8 mouse cellular contexts compared by ENCODE assay signal in the genomic region with DNA sequence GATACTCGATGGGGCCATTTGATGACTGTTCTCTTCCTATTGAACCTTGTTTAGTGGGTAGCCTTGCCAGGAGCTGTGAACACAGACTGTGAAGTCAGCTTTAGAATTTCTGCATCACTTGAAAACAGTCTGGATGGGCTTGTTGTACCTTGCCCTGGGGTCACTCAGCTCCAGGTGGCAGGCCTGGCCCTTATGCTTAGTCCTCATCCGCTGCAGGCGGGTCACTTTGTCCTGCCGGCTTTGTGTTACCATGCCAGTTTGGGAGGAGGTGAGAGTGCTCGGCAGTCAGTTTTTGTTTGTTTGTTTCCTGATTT. TPM values are rescaled to one million over a fixed set of nuclear protein-coding genes. Genes with fewer than 3 reads are reported as not detected.
DNase-seq lines count a peak whose midpoint lies in the region; ATAC-seq and TF ChIP-seq lines count a peak whose summit lies in the region.

No protein-coding gene starts in this region.

- no peak for DNase-seq in cerebellum, adult 2 months
- DNase-seq in cerebellum, postnatal 25 days: no peak
- DNase-seq in liver, embryonic 13.5 days: no peak
- no peak for DNase-seq in left cerebral cortex, adult 18-20 months (ENCODE audit: low spot score in 2 of 2)
- DNase-seq in thymus, postnatal 25 days: no peak
- DNase-seq in thymus, postnatal 10 days (ENCODE audit: low spot score in 2 of 2): no peak

- ATAC-seq in hindbrain, embryonic 12.5 days (ENCODE audit: low FRiP score): no peak
- no peak for ATAC-seq in liver, embryonic 13.5 days (ENCODE audit: low read depth)

- no peak for TF ChIP-seq CTCF in cerebellum, adult 2 months (IDR thresholded peaks at IDR 0.05; ENCODE audit: borderline replicate concordance, insufficient read depth, low read depth, low read length)
- no peak for TF ChIP-seq CTCF in E14TG2a.4 (conservative IDR thresholded peaks at IDR 0.05; ENCODE audit: low read length)

- H3K27me3 ChIP-seq in cerebellum, adult 2 months (ENCODE audit: control insufficient read depth, insufficient read depth, low read length): no peaks in the 10 kb centered on the region
- no peaks in the 10 kb centered on the region for H3K27me3 ChIP-seq in E14TG2a.4 (ENCODE audit: insufficient read depth, low read length)
- no peaks in the 10 kb centered on the region for H3K27me3 ChIP-seq in hindbrain, embryonic 12.5 days
- H3K27me3 ChIP-seq in liver, embryonic 13.5 days: no peaks in the 10 kb centered on the region

- peak overlapping the region; percentile 95 for H3K4me2 ChIP-seq in hindbrain, embryonic 12.5 days (replicated peaks)
- peak overlapping the region; percentile 96 for H3K4me2 ChIP-seq in liver, embryonic 13.5 days

- H3K9me3 ChIP-seq in E14TG2a.4 (ENCODE audit: low read length): no peaks in the 10 kb centered on the region
- no peaks in the 10 kb centered on the region for H3K9me3 ChIP-seq in hindbrain, embryonic 12.5 days (replicated peaks)
- no peaks in the 10 kb centered on the region for H3K9me3 ChIP-seq in liver, embryonic 13.5 days (replicated peaks)

- H3K9ac ChIP-seq in hindbrain, embryonic 12.5 days: peak overlapping the region; percentile 81
- peak overlapping the region; percentile 92 for H3K9ac ChIP-seq in liver, embryonic 13.5 days

- WGBS in cerebellum, adult 2 months: 19% methylated on average over 5 of the region's 5 CpGs
- 26% methylated on average over 5 of the region's 5 CpGs for WGBS in hindbrain, embryonic 12.5 days
- WGBS in liver, embryonic 13.5 days (ENCODE audit: insufficient replicate concordance): 32% methylated on average over 5 of the region's 5 CpGs

- H3K4me3 ChIP-seq in cerebellum, adult 2 months (replicated peaks; ENCODE audit: insufficient read depth, low read depth, low read length): peak overlapping the region; percentile 78
- peak overlapping the region; percentile 91 for H3K4me3 ChIP-seq in E14TG2a.4 (replicated peaks; ENCODE audit: low read length)
- H3K4me3 ChIP-seq in hindbrain, embryonic 12.5 days: peak overlapping the region; percentile 72
- H3K4me3 ChIP-seq in liver, embryonic 13.5 days (replicated peaks): peak overlapping the region; percentile 84

- peaks cover 14% of the 10 kb centered on the region for H3K4me1 ChIP-seq in cerebellum, adult 2 months (ENCODE audit: control insufficient read depth, insufficient read depth, low read length)
- H3K4me1 ChIP-seq in E14TG2a.4 (replicated peaks; ENCODE audit: low read depth, low read length): peaks cover 59% of the 10 kb centered on the region
- H3K4me1 ChIP-seq in hindbrain, embryonic 12.5 days: peaks cover 22% of the 10 kb centered on the region
- peaks cover 56% of the 10 kb centered on the region for H3K4me1 ChIP-seq in liver, embryonic 13.5 days (replicated peaks)

- no peak for TF ChIP-seq POLR2A in cerebellum, adult 2 months (IDR thresholded peaks at IDR 0.05; ENCODE audit: borderline replicate concordance, insufficient read depth, low read length)

- peaks cover 45% of the 10 kb centered on the region for H3K36me3 ChIP-seq in E14TG2a.4 (ENCODE audit: insufficient read depth, low read length)
- H3K36me3 ChIP-seq in hindbrain, embryonic 12.5 days: no peaks in the 10 kb centered on the region
- peaks cover 32% of the 10 kb centered on the region for H3K36me3 ChIP-seq in liver, embryonic 13.5 days

- 0 out of 2 replicates have a peak overlapping the region, but pooled peaks have one; percentile 89 for H3K27ac ChIP-seq in cerebellum, adult 2 months (ENCODE audit: insufficient read depth, low read length)
- H3K27ac ChIP-seq in hindbrain, embryonic 12.5 days: no peak overlapping the region
- peak overlapping the region; percentile 89 for H3K27ac ChIP-seq in liver, embryonic 13.5 days

RNA-seq across cellular contexts. Expression of a gene that starts 0.7 kb away (rescaled TPM):
- 52.0 and 57.4 TPM in 2 replicates for polyA plus RNA-seq in cerebellum, adult 2 months (2012; rRNA removed)
- polyA plus RNA-seq in hindbrain, embryonic 12.5 days (2016; fragmentation: Nextera tagmentation; extraction: Ambion mirVana): 38.1 and 43.2 TPM in 2 replicates
- polyA plus RNA-seq in liver, embryonic 13.5 days (2015; fragmentation: Nextera tagmentation; extraction: Ambion mirVana): 92.2 and 95.0 TPM in 2 replicates
- total RNA-seq in left cerebral cortex, adult 18-20 months (2021): 10 to 100 TPM; 31.6 to 32.0 TPM

RNA-seq across cellular contexts. Expression of a gene that starts 30.3 kb away (rescaled TPM):
- 9.8 and 11.4 TPM in 2 replicates for polyA plus RNA-seq in cerebellum, adult 2 months (2012; rRNA removed)
- polyA plus RNA-seq in hindbrain, embryonic 12.5 days (2016; fragmentation: Nextera tagmentation; extraction: Ambion mirVana): 51.0 and 53.1 TPM in 2 replicates
- polyA plus RNA-seq in liver, embryonic 13.5 days (2015; fragmentation: Nextera tagmentation; extraction: Ambion mirVana): 5.2 and 6.6 TPM in 2 replicates
- 1 to 10 TPM; 8.4 to 8.7 TPM for total RNA-seq in left cerebral cortex, adult 18-20 months (2021)

RNA-seq across cellular contexts. Expression of a gene that starts 36.5 kb away (rescaled TPM):
- 11.5 and 11.7 TPM in 2 replicates for polyA plus RNA-seq in cerebellum, adult 2 months (2012; rRNA removed)
- 38.6 and 46.9 TPM in 2 replicates for polyA plus RNA-seq in hindbrain, embryonic 12.5 days (2016; fragmentation: Nextera tagmentation; extraction: Ambion mirVana)
- polyA plus RNA-seq in liver, embryonic 13.5 days (2015; fragmentation: Nextera tagmentation; extraction: Ambion mirVana): 30.3 and 36.7 TPM in 2 replicates
- total RNA-seq in left cerebral cortex, adult 18-20 months (2021): 1 to 10 TPM; 8.8 to 9.3 TPM
